Comparison of ENCODE assay signal across 8 mouse cellular contexts in the genomic region with DNA sequence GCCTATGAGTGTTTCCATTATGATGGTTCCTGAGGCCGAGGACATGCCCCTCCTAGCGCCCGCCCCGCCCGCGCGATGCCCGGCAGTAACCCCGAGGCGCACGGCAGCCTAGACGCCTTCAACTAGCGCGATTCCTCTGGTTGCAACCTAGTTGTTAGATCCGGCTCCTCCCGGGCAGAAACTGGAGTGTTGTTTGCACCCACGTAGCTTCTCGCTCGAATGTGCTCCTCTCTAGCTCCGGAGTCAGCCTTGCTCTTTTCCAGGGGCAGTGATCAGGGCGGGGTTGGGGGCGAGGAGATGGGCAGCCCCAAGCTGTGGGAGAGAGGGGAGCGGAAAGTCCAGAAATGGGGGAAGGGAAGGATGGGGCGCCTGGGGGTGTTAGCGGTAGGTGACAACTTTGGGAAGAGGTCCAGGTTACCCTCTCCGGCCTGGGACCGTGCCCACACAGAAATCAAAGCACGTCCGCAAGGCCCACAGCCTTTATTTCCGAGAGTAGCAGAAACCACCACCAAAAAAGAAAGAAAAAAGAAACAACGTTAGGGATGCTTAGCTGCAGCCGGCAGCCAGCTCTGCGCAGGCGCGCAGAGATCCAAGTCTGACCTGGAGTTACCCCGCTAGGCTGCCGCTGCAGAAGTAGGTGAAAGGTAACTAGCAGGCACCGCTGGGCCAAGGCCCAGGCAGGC. TPM values are rescaled to one million over a fixed set of nuclear protein-coding genes. Genes with fewer than 3 reads are reported as not detected.
DNase-seq lines count a peak whose midpoint lies in the region; ATAC-seq lines count a peak whose summit lies in the region.

No protein-coding gene starts in this region.

- H3K9ac ChIP-seq in intestine, embryonic 15.5 days = peak overlapping the region; percentile 51

- intact Hi-C loops in left cerebral cortex, postnatal 36 days (cut with DNase I) = loop anchor here (1.0 kb wide), 1 partner anchor 21 kb away; no protein-coding TSS in a partner anchor

- ATAC-seq in intestine, embryonic 15.5 days = peak; percentile 96

- DNase-seq in ZHBTc4 (ENCODE audit: low read depth, low spot score) = peak; percentile 82
- DNase-seq in embryo, embryonic 10.5 days (ENCODE audit: low spot score) = peak; percentile 81
- peak; percentile 31 to 69 for DNase-seq in gastrocnemius, postnatal 4 days (ENCODE audit: low spot score in 2 of 2)
- peak; percentile 72 to 78 for DNase-seq in left cerebral cortex, postnatal 36 days (ENCODE audit: low spot score in 2 of 2)
- peak; percentile 83 for DNase-seq in mesoderm, embryonic 11.5 days (ENCODE audit: low read depth, low spot score)
- DNase-seq in right cerebral cortex, postnatal 25 days = peak; percentile 75
- DNase-seq in urinary bladder, postnatal 25 days (ENCODE audit: low spot score) = peak; percentile 68

- peak overlapping the region; percentile 58 for H3K27ac ChIP-seq in intestine, embryonic 15.5 days

- peak overlapping the region; percentile 48 for H3K4me3 ChIP-seq in intestine, embryonic 15.5 days (replicated peaks)

- peak overlapping the region; percentile 94 for H3K4me2 ChIP-seq in intestine, embryonic 15.5 days (replicated peaks)

- under 1% methylated on average over 38 of the region's 38 CpGs for WGBS in intestine, embryonic 15.5 days

- H3K9me3 ChIP-seq in intestine, embryonic 15.5 days = no peaks in the 10 kb centered on the region

- no peaks in the 10 kb centered on the region for H3K36me3 ChIP-seq in intestine, embryonic 15.5 days

- H3K4me1 ChIP-seq in intestine, embryonic 15.5 days (replicated peaks) = peaks cover 10% of the 10 kb centered on the region

- H3K27me3 ChIP-seq in intestine, embryonic 15.5 days (replicated peaks) = no peaks in the 10 kb centered on the region

RNA-seq across cellular contexts. Expression of a gene that starts 58.1 kb away (rescaled TPM):
- total RNA-seq in gastrocnemius, postnatal 4 days (2021) = 10 to 100 TPM; 13.1 to 17.0 TPM
- 3.3 and 3.4 TPM in 2 replicates for polyA plus RNA-seq in intestine, embryonic 15.5 days (2015; fragmentation: Nextera tagmentation; extraction: Ambion mirVana)
- total RNA-seq in left cerebral cortex, postnatal 36 days (2021) = 10 to 100 TPM; 15.9 to 19.5 TPM

Comparison
In these comparisons a context has a peak if more than half of its experiments do, and no peak if none do; other contexts are left out.
1. Peak in every context shown above with its lines: DNase-seq, ATAC-seq, H3K4me3 ChIP-seq and H3K27ac ChIP-seq.